Mouse (Mus musculus) right cerebral cortex, adult 18-20 months (tissue): ENCODE results near the gene Pdgfb.
A peak's percentile ranks its signal among the peaks of the same experiment; 100 is the strongest.

Experiments
- DNase-seq: peaks from one replicate; pipeline ENCODE4 v3.0.0; 2022; ENCODE audit warnings: mixed read lengths

Pdgfb gene

GRCm38 (mm10) chr15:79951730-79952503 is 62.9 kb downstream of the Pdgfb start:
- no peak for DNase-seq

- no peak for DNase-seq
Measured at GRCm38 (mm10) chr15:79951226-79951625, 63.6 kb downstream of the Pdgfb start.

GRCm38 (mm10) chr15:79950250-79951025 is 64.3 kb downstream of the Pdgfb start:
- DNase-seq = peak; percentile 59

GRCm38 (mm10) chr15:79947681-79948080 is 67.1 kb downstream of the Pdgfb start:
- DNase-seq = no peak

DNA sequence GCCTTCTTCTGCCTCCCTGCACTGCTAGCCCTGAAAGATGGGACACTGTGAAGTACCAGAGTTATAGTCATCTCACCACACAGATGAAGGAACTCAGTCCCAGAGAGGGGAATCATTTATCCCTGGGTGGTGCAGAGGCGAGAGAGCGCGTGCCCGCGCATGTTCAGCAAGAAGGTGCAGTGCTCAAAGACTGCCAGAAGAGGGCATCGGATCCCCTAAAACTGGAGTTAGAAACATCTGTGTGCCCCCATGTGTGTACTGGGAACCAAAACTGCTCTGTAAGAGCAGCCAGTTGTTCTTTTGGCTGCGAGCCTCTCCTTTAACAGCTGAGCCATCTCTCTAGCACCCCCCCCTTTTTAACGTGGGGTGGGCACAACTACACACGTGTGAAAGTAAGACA is 68.0 kb downstream of the Pdgfb start:
- DNase-seq = no peak

DNA sequence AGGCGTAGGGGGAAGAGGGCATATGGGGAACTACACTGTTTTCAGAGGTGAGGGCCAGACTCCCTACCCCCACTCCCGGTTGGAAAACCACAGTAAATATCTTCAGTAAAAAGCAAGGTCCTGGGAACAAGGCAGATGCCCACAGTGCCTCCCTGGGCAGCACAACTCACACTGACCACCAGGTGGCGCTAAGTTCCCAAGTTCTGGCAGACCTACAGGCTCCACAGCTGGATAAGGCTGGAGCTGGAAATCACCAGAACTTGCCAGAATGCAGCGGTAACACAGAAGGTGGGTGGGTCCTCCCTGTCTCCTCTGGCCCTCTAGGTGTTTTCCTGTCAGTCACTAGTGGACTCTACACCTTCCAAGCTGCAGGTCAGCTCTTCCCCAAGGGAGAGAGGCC is 68.8 kb downstream of the Pdgfb start:
- peak; percentile 82 for DNase-seq
